Mouse (Mus musculus) bone marrow, adult 2 months (tissue): ENCODE data around the gene Zc3h12a.

Experiments
- CTCF ChIP-seq: fragments of 200-500 bp; IDR thresholded peaks from 2 replicates; pipeline ENCODE4 v1.5.1; 2011; ENCODE audit warnings: low read length, control low read depth; ENCODE audit not compliant: control insufficient read depth, insufficient read depth
- POLR2A ChIP-seq: fragments of 200-500 bp; IDR thresholded peaks from 2 replicates; pipeline ENCODE4 v1.6.1; 2011; ENCODE audit warnings: low read depth, mild to moderate bottlenecking, control low read depth, low read length, borderline replicate concordance; ENCODE audit not compliant: control insufficient read depth

- no peak for TF ChIP-seq POLR2A
- TF ChIP-seq CTCF, result no peak
Observed at GRCm38 (mm10) chr4:125124424-125125209, 3.0 kb downstream of the Zc3h12a start.
